ENCODE assay signal across 8 mouse cellular contexts in the genomic region with DNA sequence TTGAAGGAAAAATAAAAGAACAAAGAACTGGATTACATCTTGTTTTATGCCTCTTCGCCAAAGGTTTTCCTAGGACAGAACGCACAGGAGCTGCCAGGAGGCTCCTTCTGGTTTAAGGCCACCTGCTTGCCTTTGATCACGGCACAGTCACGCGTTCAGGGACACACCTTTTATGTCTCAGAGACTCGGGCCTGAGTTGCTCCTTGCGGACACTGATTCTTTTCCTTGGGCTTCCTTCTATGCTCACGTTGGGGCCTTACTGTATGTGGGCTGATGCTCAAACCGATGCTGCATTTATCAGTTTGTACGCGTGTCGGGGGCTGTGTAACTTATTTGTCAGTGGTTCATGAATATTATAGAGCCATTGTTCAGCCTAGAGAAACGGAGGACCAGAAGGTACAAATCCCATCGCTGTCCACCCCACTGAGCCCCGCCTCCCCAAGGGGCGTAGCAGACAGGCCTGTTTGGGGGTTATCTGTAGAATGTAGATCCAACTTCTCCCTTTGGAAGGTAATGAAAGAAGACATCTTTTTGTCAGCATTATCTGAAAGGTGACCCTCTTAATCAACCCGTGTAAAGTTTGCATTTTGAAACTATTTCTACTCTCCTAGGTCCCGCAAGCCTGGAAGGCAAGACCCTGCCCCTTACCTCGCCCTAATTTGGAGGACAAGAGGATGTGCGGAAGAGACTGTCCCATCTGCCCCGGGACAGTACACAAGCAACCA. TPM values are rescaled to one million over a fixed set of nuclear protein-coding genes. Genes with fewer than 3 reads are reported as not detected.
DNase-seq lines count a peak whose midpoint lies in the region; ATAC-seq lines count a peak whose summit lies in the region.

No protein-coding gene starts in this region.

- DNase-seq in heart, adult 8-10 months (ENCODE audit: low spot score): no peak
- DNase-seq in embryonic facial prominence, embryonic 11.5 days (ENCODE audit: low spot score): no peak
- DNase-seq in midbrain, embryonic 11.5 days (ENCODE audit: low spot score, missing footprints): peak; percentile 91
- no peak for DNase-seq in urinary bladder, postnatal 4 days (ENCODE audit: low spot score in 2 of 2)
- no peak for DNase-seq in yolk sac, embryonic 10.5 days (ENCODE audit: low spot score)
- no peak for DNase-seq in adrenal gland, postnatal 4 days (ENCODE audit: low spot score in 2 of 2)

- H3K27me3 ChIP-seq in heart, embryonic 15.5 days: no peaks in the 10 kb centered on the region
- no peaks in the 10 kb centered on the region for H3K27me3 ChIP-seq in embryonic facial prominence, embryonic 11.5 days (ENCODE audit: control insufficient read depth, insufficient read depth, low read length)
- peaks cover 25% of the 10 kb centered on the region for H3K27me3 ChIP-seq in hindbrain, embryonic 13.5 days
- H3K27me3 ChIP-seq in midbrain, embryonic 11.5 days (ENCODE audit: control insufficient read depth, insufficient read depth, low read length): no peaks in the 10 kb centered on the region; the same call in 1 of the 2 replicates

- 34% methylated on average over 21 of the region's 21 CpGs for WGBS in heart, embryonic 15.5 days
- WGBS in embryonic facial prominence, embryonic 11.5 days: 19% methylated on average over 21 of the region's 21 CpGs
- WGBS in hindbrain, embryonic 13.5 days: 21% methylated on average over 21 of the region's 21 CpGs
- 17% methylated on average over 21 of the region's 21 CpGs for WGBS in midbrain, embryonic 11.5 days

- H3K36me3 ChIP-seq in heart, embryonic 15.5 days: no peaks in the 10 kb centered on the region
- H3K36me3 ChIP-seq in embryonic facial prominence, embryonic 11.5 days (replicated peaks; ENCODE audit: control insufficient read depth, insufficient read depth, low read depth, low read length): no peaks in the 10 kb centered on the region
- no peaks in the 10 kb centered on the region for H3K36me3 ChIP-seq in hindbrain, embryonic 13.5 days
- H3K36me3 ChIP-seq in midbrain, embryonic 11.5 days (ENCODE audit: control insufficient read depth, insufficient read depth, low read length): no peaks in the 10 kb centered on the region

- H3K4me3 ChIP-seq in heart, embryonic 15.5 days: peak overlapping the region; percentile 58
- H3K4me3 ChIP-seq in embryonic facial prominence, embryonic 11.5 days (ENCODE audit: low read depth, low read length): peak overlapping the region; percentile 35
- peak overlapping the region; percentile 39 for H3K4me3 ChIP-seq in hindbrain, embryonic 13.5 days
- H3K4me3 ChIP-seq in midbrain, embryonic 11.5 days (ENCODE audit: low read depth, low read length): peak overlapping the region; percentile 41

- peak overlapping the region; percentile 59 for H3K9ac ChIP-seq in heart, embryonic 15.5 days
- peak overlapping the region; percentile 34 for H3K9ac ChIP-seq in embryonic facial prominence, embryonic 11.5 days (replicated peaks; ENCODE audit: low read length)
- peak overlapping the region; percentile 59; the same call in 1 of the 2 replicates for H3K9ac ChIP-seq in hindbrain, embryonic 13.5 days
- peak overlapping the region; percentile 54; the same call in 1 of the 2 replicates for H3K9ac ChIP-seq in midbrain, embryonic 11.5 days (ENCODE audit: low read length)

- H3K4me2 ChIP-seq in heart, embryonic 15.5 days: peak overlapping the region; percentile 96
- H3K4me2 ChIP-seq in embryonic facial prominence, embryonic 11.5 days (ENCODE audit: low read depth, low read length): peak overlapping the region; percentile 67
- peak overlapping the region; percentile 70 for H3K4me2 ChIP-seq in hindbrain, embryonic 13.5 days
- H3K4me2 ChIP-seq in midbrain, embryonic 11.5 days: peak overlapping the region; percentile 82

- peaks cover 14% of the 10 kb centered on the region for H3K4me1 ChIP-seq in heart, embryonic 15.5 days (replicated peaks)
- H3K4me1 ChIP-seq in embryonic facial prominence, embryonic 11.5 days (ENCODE audit: control insufficient read depth, insufficient read depth, low read length): no peaks in the 10 kb centered on the region
- H3K4me1 ChIP-seq in hindbrain, embryonic 13.5 days (replicated peaks): peaks cover 14% of the 10 kb centered on the region
- H3K4me1 ChIP-seq in midbrain, embryonic 11.5 days (ENCODE audit: control insufficient read depth, insufficient read depth, low read length): peaks cover 7% of the 10 kb centered on the region

- no peak for ATAC-seq in heart, embryonic 15.5 days (replicated peaks; ENCODE audit: insufficient number of reproducible peaks, insufficient read depth, low FRiP score, low read depth)
- ATAC-seq in embryonic facial prominence, embryonic 11.5 days (replicated peaks; ENCODE audit: insufficient number of reproducible peaks, low FRiP score, low TSS enrichment, low read depth): 0 out of 2 replicates have a peak, but pooled peaks have one; percentile 18
- 0 out of 2 replicates have a peak, but pooled peaks have one; percentile 28 for ATAC-seq in hindbrain, embryonic 13.5 days (ENCODE audit: low FRiP score)
- ATAC-seq in midbrain, embryonic 11.5 days (ENCODE audit: low FRiP score): peak; percentile 25; the same call in 1 of the 2 replicates

- no peaks in the 10 kb centered on the region for H3K9me3 ChIP-seq in heart, embryonic 15.5 days (replicated peaks)
- H3K9me3 ChIP-seq in embryonic facial prominence, embryonic 11.5 days (replicated peaks; ENCODE audit: control insufficient read depth, low read length): no peaks in the 10 kb centered on the region
- H3K9me3 ChIP-seq in hindbrain, embryonic 13.5 days: no peaks in the 10 kb centered on the region
- no peaks in the 10 kb centered on the region for H3K9me3 ChIP-seq in midbrain, embryonic 11.5 days (ENCODE audit: control insufficient read depth, low read length)

- no peak overlapping the region for H3K27ac ChIP-seq in heart, embryonic 15.5 days
- no peak overlapping the region for H3K27ac ChIP-seq in embryonic facial prominence, embryonic 11.5 days (replicated peaks; ENCODE audit: low read depth, low read length)
- H3K27ac ChIP-seq in hindbrain, embryonic 13.5 days: no peak overlapping the region
- no peak overlapping the region for H3K27ac ChIP-seq in midbrain, embryonic 11.5 days (ENCODE audit: low read depth, low read length)

RNA-seq across cellular contexts. Expression of gene Pla2r1, which starts 0.8 kb away (rescaled TPM):
- polyA plus RNA-seq in heart, embryonic 15.5 days (2015; fragmentation: Nextera tagmentation; extraction: Ambion mirVana): 1.3 TPM in 2 replicates
- 1 to 10 TPM; 1.4 to 3.0 (median 1.5) TPM for total RNA-seq in heart, adult 8-10 months (2022)
- 2.5 and 3.2 TPM in 2 replicates for polyA plus RNA-seq in embryonic facial prominence, embryonic 11.5 days (2014; fragmentation: Nextera tagmentation; extraction: Ambion mirVana)
- polyA plus RNA-seq in hindbrain, embryonic 13.5 days (2015; fragmentation: Nextera tagmentation; extraction: Ambion mirVana): 0.66 and 0.97 TPM in 2 replicates
- polyA plus RNA-seq in midbrain, embryonic 11.5 days (2014; fragmentation: Nextera tagmentation; extraction: Ambion mirVana): 0.36 and 0.66 TPM in 2 replicates
- 1 to 10 TPM; 3.0 to 3.1 TPM for total RNA-seq in adrenal gland, postnatal 4 days (2021)
